Mouse (Mus musculus): Measurements from ENCODE around the gene Farsb.

- TF ChIP-seq CTCF (IDR thresholded peaks at IDR 0.05 in 2 of 3, conservative IDR thresholded peaks at IDR 0.05 in 1 of 3; ENCODE audit: control insufficient read depth in 1 of 3, insufficient read depth in 1 of 3, low read depth in 2 of 3, low read length in 3 of 3, poor library complexity in 1 of 3, severe bottlenecking in 1 of 3): no peak
- no peak for TF ChIP-seq POLR2A (IDR thresholded peaks at IDR 0.05; ENCODE audit: control insufficient read depth in 1 of 2, insufficient read depth in 1 of 2, low read depth in 1 of 2, low read length in 2 of 2, poor library complexity in 1 of 2)
- TF ChIP-seq MAX (IDR thresholded peaks at IDR 0.05; ENCODE audit: low read length): no peak
- TF ChIP-seq TAL1 (IDR thresholded peaks at IDR 0.05; ENCODE audit: low read length): no peak
- TF ChIP-seq MYC (IDR thresholded peaks at IDR 0.05; ENCODE audit: low read depth, low read length): no peak
- TF ChIP-seq ZMIZ1 (IDR thresholded peaks at IDR 0.05; ENCODE audit: low read depth, low read length): no peak
- TF ChIP-seq HCFC1 (IDR thresholded peaks at IDR 0.05; ENCODE audit: low read depth, low read length): no peak
- TF ChIP-seq BHLHE40 (IDR thresholded peaks at IDR 0.05; ENCODE audit: borderline replicate concordance, low read depth, low read length): no peak
- no peak for TF ChIP-seq EP300 (IDR thresholded peaks at IDR 0.05; ENCODE audit: low read depth in 1 of 2, low read length in 2 of 2)
- no peak for TF ChIP-seq TCF12 (IDR thresholded peaks at IDR 0.05; ENCODE audit: low read depth, low read length)
These were observed 30.2 kb upstream of the Farsb start for GRCm38 (mm10) chr1:78518907-78519306.
